Mouse (Mus musculus): Measurements from ENCODE around the gene Zfp661.

GRCm38 (mm10) chr2:127532379-127532778 lies 54.5 kb downstream of the Zfp661 start:
- TF ChIP-seq CTCF (IDR thresholded peaks at IDR 0.05; ENCODE audit: extremely low read depth, insufficient read depth, low read length) (no peak), POLR2A (IDR thresholded peaks at IDR 0.05; ENCODE audit: extremely low read depth, insufficient read depth, low read length) (no peak)
